Mouse (Mus musculus) heart, postnatal 0 days (tissue): ENCODE measurements around the gene Spc24. TPM values are rescaled to one million over a fixed set of nuclear protein-coding genes. Genes with fewer than 3 reads are reported as not detected.

Source experiments
- ATAC-seq: fragments of 200-750 bp; cut with Nextera tagmentation; 2 replicates; pipeline ENCODE4 v1.8.0; 2017; ENCODE audit warnings: low read depth, moderate number of reproducible peaks, moderate library complexity; ENCODE audit not compliant: insufficient read depth
- DNase-seq: peaks from one replicate; pipeline ENCODE4 v3.0.0-alpha.2; 2016; ENCODE audit warnings: low spot score
- H3K27ac ChIP-seq: fragments of 300-500 bp; sonication (generic); 2 replicates; pipeline ENCODE4 v1.5.1; 2014; ENCODE audit warnings: low read depth, mild to moderate bottlenecking
- H3K27me3 ChIP-seq: fragments of 300-500 bp; sonication (generic); 2 replicates; pipeline ENCODE4 v1.6.1; 2014; ENCODE audit warnings: low read length, mixed read lengths; ENCODE audit not compliant: control insufficient read depth, insufficient read depth
- H3K36me3 ChIP-seq: fragments of 300-500 bp; sonication (generic); replicated peaks from 2 replicates; pipeline ENCODE4 v1.6.1; 2014; ENCODE audit warnings: low read length, mixed read lengths; ENCODE audit not compliant: control insufficient read depth, insufficient read depth
- H3K4me1 ChIP-seq: fragments of 300-500 bp; sonication (generic); 2 replicates; pipeline ENCODE4 v1.6.1; 2014; ENCODE audit warnings: antibody characterized with exemption; ENCODE audit not compliant: control insufficient read depth, insufficient read depth
- H3K4me2 ChIP-seq: fragments of 300-500 bp; sonication (generic); 2 replicates; pipeline ENCODE4 v1.6.1; 2014; ENCODE audit warnings: low read depth, mild to moderate bottlenecking, low read length, moderate library complexity
- H3K4me3 ChIP-seq: fragments of 300-500 bp; sonication (generic); 2 replicates; pipeline ENCODE4 v1.5.1; 2014; ENCODE audit warnings: low read depth, low read length
- H3K9ac ChIP-seq: fragments of 300-500 bp; sonication (generic); replicated peaks from 2 replicates; pipeline ENCODE4 v1.6.1; 2014; ENCODE audit warnings: low read depth, low read length, mixed read lengths
- H3K9me3 ChIP-seq: fragments of 300-500 bp; sonication (generic); replicated peaks from 2 replicates; pipeline ENCODE4 v1.6.1; 2016; ENCODE audit warnings: low read length; ENCODE audit not compliant: control insufficient read depth
- CTCF ChIP-seq: IDR thresholded peaks from 2 replicates; pipeline ENCODE4 v1.5.1; 2016; ENCODE audit warnings: antibody characterized with exemption, control low read depth, low read depth
- EP300 ChIP-seq: IDR thresholded peaks from 2 replicates; pipeline ENCODE4 v1.6.1; 2016; ENCODE audit warnings: antibody characterized with exemption, low read depth
- WGBS: fragments of 180-500 bp; shearing (Covaris S2); extraction: QIAGEN DNeasy Blood & Tissue Kit; methylation state at CpG from one replicate; pipeline ENCODE4 v1.1.7; 2014; 5-methylcytosine and 5-hydroxymethylcytosine counted together
- microRNA-seq: library from miRNA; unstranded; fragments of <30 nt; microRNA quantifications from one replicate; pipeline ENCODE4, GENCODE M21; 2016
- polyA plus RNA-seq: library from polyadenylated mRNA; unstranded; fragments of >200 nt; fragmentation: Nextera tagmentation; extraction: Ambion mirVana; gene quantifications from 2 replicates; pipeline ENCODE4 v1.2.1, GENCODE M21; 2015
- total RNA-seq: library from RNA; depleted of rRNA; stranded (reverse); fragments of >200 nt; gene quantifications from 2 replicates; pipeline ENCODE4 v1.2.3, GENCODE M21; 2014; ENCODE audit warnings: low replicate concordance; rRNA removed

Gene Spc24
- total and polyA plus RNA-seq, 2 experiments from 2014 or later, result 22.3 to 35.2 TPM

DNA sequence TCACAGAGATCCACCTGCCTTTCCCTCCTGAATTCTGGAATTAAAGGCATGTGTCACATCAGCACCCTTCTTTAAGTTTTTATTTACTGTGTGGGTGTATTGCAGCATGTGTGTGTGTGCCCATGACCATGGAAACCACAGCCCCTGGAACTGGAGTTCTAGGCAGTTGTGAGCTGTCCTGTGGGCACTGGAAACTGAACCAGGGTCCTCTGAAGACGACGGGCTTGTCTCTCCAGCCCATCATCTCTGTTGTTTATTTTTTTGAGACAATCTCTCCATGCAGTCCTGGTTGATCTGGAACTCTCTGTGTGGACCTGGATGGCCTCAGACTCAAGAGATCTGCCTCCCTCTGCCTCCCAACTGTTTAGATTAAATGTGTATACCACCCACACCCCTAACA lies 43.1 kb downstream of the Spc24 start:
- no peak for ATAC-seq

DNA sequence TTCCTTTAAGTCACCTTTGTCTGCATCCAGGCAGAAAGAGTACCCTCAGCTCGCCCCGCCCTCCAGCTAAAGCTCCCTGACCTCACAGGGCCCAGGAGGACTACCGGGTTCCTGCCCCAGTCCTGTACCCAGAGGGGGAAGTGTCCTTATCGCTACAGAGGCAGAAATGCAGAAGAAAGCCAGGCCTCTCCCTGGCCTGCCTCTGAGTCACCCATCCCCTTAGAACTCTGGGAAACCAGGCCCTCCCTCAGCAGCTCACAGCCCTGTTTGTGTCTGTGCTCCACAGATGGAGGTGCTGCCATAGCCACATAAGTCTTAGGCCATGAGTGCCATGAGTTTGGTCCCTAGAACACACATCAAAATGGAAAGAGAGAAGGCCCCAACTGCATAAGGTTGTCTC lies 44.8 kb downstream of the Spc24 start:
- peak overlapping the region; percentile 53 for H3K27ac ChIP-seq
- ATAC-seq, result peak; percentile 90
- peak; percentile 78 for DNase-seq
- H3K27me3 ChIP-seq, result no peaks in the 10 kb centered on the region
- WGBS, result 26% methylated on average over 4 of the region's 4 CpGs
- H3K9ac ChIP-seq, result no peak overlapping the region
- no peaks in the 10 kb centered on the region for H3K36me3 ChIP-seq
- H3K4me2 ChIP-seq, result no peak overlapping the region
- H3K9me3 ChIP-seq, result no peaks in the 10 kb centered on the region
- H3K4me3 ChIP-seq, result no peak overlapping the region
- 0 out of 2 replicates have a peak, but pooled peaks cover 6% of the 10 kb centered on the region for H3K4me1 ChIP-seq
- TF ChIP-seq EP300, result no peak
- TF ChIP-seq CTCF, result no peak

More for the DNA sequence above, 43.1 kb downstream of the Spc24 start:
- Histone ChIP-seq H3K27ac (no peak overlapping the region), H3K27me3 (no peaks in the 10 kb centered on the region), H3K4me2 (no peak overlapping the region), H3K9ac (no peak overlapping the region), H3K9me3 (no peaks in the 10 kb centered on the region), H3K36me3 (no peaks in the 10 kb centered on the region), H3K4me1 (peaks cover 6% of the 10 kb centered on the region; the same call in 1 of the 2 replicates), H3K4me3 (no peak overlapping the region)
- DNase-seq, result no peak
- TF ChIP-seq EP300, result no peak
- TF ChIP-seq CTCF, result no peak
- WGBS, result 72% methylated on average over 2 of the region's 2 CpGs

DNA sequence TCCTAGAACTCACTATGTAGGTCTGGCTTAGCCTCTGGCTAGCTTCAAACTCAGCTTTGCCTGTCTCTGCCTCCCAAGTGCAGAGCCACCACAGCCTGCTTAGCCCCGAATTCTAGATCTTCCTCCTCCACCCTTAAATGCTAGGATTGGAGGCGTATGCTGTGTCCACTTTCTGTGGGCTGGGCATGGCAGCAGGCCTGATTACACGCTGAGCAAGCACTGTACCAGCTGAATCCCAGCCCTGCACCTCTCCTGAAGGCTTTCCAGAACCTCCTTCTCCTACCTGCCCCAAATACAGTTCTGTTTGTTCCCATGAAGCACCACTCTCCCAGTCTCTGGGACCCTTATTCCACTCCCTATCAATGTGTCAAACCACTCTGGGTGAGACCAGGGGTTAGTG lies 50.8 kb downstream of the Spc24 start:
- H3K27me3 ChIP-seq, result no peaks in the 10 kb centered on the region
- no peaks in the 10 kb centered on the region for H3K9me3 ChIP-seq
- no peak overlapping the region for H3K9ac ChIP-seq
- H3K27ac ChIP-seq, result no peak overlapping the region
- no peak overlapping the region for H3K4me3 ChIP-seq
- no peaks in the 10 kb centered on the region for H3K4me1 ChIP-seq
- DNase-seq, result no peak
- no peak for ATAC-seq
- H3K36me3 ChIP-seq, result peaks cover 19% of the 10 kb centered on the region
- TF ChIP-seq EP300 (no peak), CTCF (no peak)
- H3K4me2 ChIP-seq, result no peak overlapping the region
- WGBS, result 98% methylated on average over 3 of the region's 3 CpGs

DNA sequence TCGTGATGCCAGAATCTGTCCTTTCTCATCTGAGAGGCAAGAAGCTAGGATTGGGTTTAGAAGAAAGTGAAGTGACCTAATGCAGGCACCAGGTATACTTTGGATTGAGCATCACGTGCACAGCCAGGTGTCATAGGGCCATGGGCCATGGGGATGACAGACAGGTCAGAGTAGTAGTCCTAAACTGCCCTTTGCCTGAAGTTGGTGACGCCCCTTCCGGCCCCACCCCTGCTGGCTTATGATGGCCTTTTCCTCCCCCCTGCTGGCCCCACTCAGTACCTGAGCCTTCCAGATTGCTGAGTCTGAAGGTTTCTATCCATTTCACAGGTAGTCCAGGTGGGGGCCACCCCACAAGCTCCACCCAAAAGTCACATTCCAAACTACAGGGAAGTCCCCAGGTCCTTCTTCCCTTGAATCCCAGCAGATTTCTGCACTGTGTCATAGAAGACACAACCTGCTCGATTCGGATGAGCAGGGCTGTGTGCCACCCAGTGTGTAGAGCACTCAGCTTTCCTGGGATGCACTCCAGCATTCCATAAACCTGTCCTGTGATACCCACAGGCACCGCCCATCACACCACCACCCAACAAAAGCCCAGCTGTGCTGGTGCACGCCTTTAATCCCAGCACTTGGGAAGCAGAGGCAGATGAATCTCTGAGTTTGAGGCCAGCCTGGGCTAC lies 53.4 kb downstream of the Spc24 start:
- Histone ChIP-seq H3K4me1 (no peaks in the 10 kb centered on the region), H3K9ac (no peak overlapping the region), H3K9me3 (no peaks in the 10 kb centered on the region), H3K27ac (no peak overlapping the region), H3K27me3 (no peaks in the 10 kb centered on the region), H3K4me2 (no peak overlapping the region), H3K4me3 (no peak overlapping the region), H3K36me3 (peaks cover 46% of the 10 kb centered on the region)
- no peak for TF ChIP-seq CTCF
- TF ChIP-seq EP300, result no peak
- 87% methylated on average over 8 of the region's 8 CpGs for whole genome bisulfite sequencing
- ATAC-seq (no peak), DNase-seq (no peak)

DNA sequence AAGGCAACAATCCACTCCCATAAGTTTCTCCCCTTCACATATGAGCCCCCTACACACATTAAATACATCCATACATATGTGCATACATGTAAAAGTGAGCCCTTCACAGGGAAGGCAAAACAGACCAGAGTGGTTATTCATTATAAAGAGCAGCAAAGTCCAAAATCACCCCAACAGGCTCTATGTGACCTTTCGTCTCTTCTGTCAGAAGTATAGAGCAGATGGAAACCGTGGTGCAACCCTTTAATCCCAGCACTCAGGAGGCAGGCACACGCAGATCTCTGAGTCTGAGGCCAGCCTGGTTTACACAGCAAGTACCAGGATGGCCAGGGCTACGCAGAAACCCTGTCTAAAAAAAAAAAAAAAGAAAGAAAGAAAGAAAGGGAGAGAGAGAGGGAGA lies 54.0 kb downstream of the Spc24 start:
- Histone ChIP-seq H3K4me2 (no peak overlapping the region), H3K4me1 (no peaks in the 10 kb centered on the region), H3K9ac (no peak overlapping the region), H3K4me3 (no peak overlapping the region), H3K27ac (no peak overlapping the region), H3K36me3 (peaks cover 52% of the 10 kb centered on the region), H3K9me3 (no peaks in the 10 kb centered on the region), H3K27me3 (no peaks in the 10 kb centered on the region)
- TF ChIP-seq CTCF (no peak), EP300 (no peak)
- ATAC-seq (no peak), DNase-seq (no peak)
- WGBS, result 83% methylated on average over 4 of the region's 4 CpGs

Small RNAs within 50 kb of the gene (microRNA-seq; reads per million reads assigned to microRNA genes)
- 10.4 reads per million, percentile 29 among the genes with 10 or more reads in this experiment for gene Mir7083

Other genes starting within 250 kb of the Spc24 start
- 0.15 and 3.3 TPM in 2 replicates for gene AB124611, start 234.1 kb downstream of the Spc24 start, total RNA-seq
- 1.00 and 1.6 TPM in 2 replicates for gene AB124611, start 234.1 kb downstream of the Spc24 start, polyA plus RNA-seq
- gene Carm1, start 213.4 kb downstream of the Spc24 start, total RNA-seq, result 49.5 and 78.3 TPM in 2 replicates
- gene Carm1, start 213.4 kb downstream of the Spc24 start, polyA plus RNA-seq, result 11.3 and 12.7 TPM in 2 replicates
- 33.4 and 44.6 TPM in 2 replicates for gene Timm29, start 167.6 kb downstream of the Spc24 start, total RNA-seq
- 23.2 and 23.7 TPM in 2 replicates for gene Timm29, start 167.6 kb downstream of the Spc24 start, polyA plus RNA-seq
- gene Yipf2, start 167.5 kb downstream of the Spc24 start, total RNA-seq, result 12.3 and 17.6 TPM in 2 replicates
- gene Yipf2, start 167.5 kb downstream of the Spc24 start, polyA plus RNA-seq, result 9.1 and 11.9 TPM in 2 replicates
- 55.9 and 66.0 TPM in 2 replicates for gene Smarca4, start 144.1 kb downstream of the Spc24 start, total RNA-seq
- 22.2 and 22.9 TPM in 2 replicates for gene Smarca4, start 144.1 kb downstream of the Spc24 start, polyA plus RNA-seq
- gene Ldlr, start 36.8 kb downstream of the Spc24 start, total RNA-seq, result 36.8 and 42.9 TPM in 2 replicates
- gene Ldlr, start 36.8 kb downstream of the Spc24 start, polyA plus RNA-seq, result 8.0 and 10.9 TPM in 2 replicates
- gene Kank2, start 38.4 kb upstream of the Spc24 start, total RNA-seq, result 78.5 and 92.4 TPM in 2 replicates
- gene Kank2, start 38.4 kb upstream of the Spc24 start, polyA plus RNA-seq, result 10.3 and 10.9 TPM in 2 replicates
- not detected in 2 replicates for gene Angptl8, start 75.2 kb upstream of the Spc24 start, total RNA-seq
- 0.55 and 0.69 TPM in 2 replicates for gene Angptl8, start 75.2 kb upstream of the Spc24 start, polyA plus RNA-seq
- gene Dock6, start 92.3 kb upstream of the Spc24 start, total RNA-seq, result 38.5 and 65.3 TPM in 2 replicates
- 19.1 and 22.7 TPM in 2 replicates for gene Dock6, start 92.3 kb upstream of the Spc24 start, polyA plus RNA-seq
- gene Rab3d, start 157.9 kb upstream of the Spc24 start, total RNA-seq, result 8.9 and 11.2 TPM in 2 replicates
- gene Rab3d, start 157.9 kb upstream of the Spc24 start, polyA plus RNA-seq, result 7.7 and 7.9 TPM in 2 replicates
- gene Ccdc159, start 167.2 kb upstream of the Spc24 start, total RNA-seq, result 0.88 TPM in 1 of 2 replicates, not detected in the other
- 0.77 and 0.97 TPM in 2 replicates for gene Ccdc159, start 167.2 kb upstream of the Spc24 start, polyA plus RNA-seq
- gene Tmem205, start 167.3 kb upstream of the Spc24 start, total RNA-seq, result 52.6 and 53.9 TPM in 2 replicates
- 44.8 and 47.2 TPM in 2 replicates for gene Tmem205, start 167.3 kb upstream of the Spc24 start, polyA plus RNA-seq
- gene Plppr2, start 176.7 kb upstream of the Spc24 start, total RNA-seq, result 2.6 and 6.4 TPM in 2 replicates
- gene Plppr2, start 176.7 kb upstream of the Spc24 start, polyA plus RNA-seq, result 0.86 and 1.4 TPM in 2 replicates
- 14.3 and 19.5 TPM in 2 replicates for gene Swsap1, start 195.5 kb upstream of the Spc24 start, total RNA-seq
- gene Swsap1, start 195.5 kb upstream of the Spc24 start, polyA plus RNA-seq, result 4.6 and 5.1 TPM in 2 replicates
- 0.27 and 2.8 TPM in 2 replicates for gene Epor, start 203.2 kb upstream of the Spc24 start, total RNA-seq
- 2.6 and 3.4 TPM in 2 replicates for gene Epor, start 203.2 kb upstream of the Spc24 start, polyA plus RNA-seq
- 0.39 and 11.4 TPM in 2 replicates for gene Rgl3, start 229.1 kb upstream of the Spc24 start, total RNA-seq
- gene Rgl3, start 229.1 kb upstream of the Spc24 start, polyA plus RNA-seq, result 0.63 and 0.75 TPM in 2 replicates
- 0.15 TPM in 1 of 2 replicates, not detected in the other for gene Ccdc151, start 242.3 kb upstream of the Spc24 start, total RNA-seq
- 0.12 and 0.18 TPM in 2 replicates for gene Ccdc151, start 242.3 kb upstream of the Spc24 start, polyA plus RNA-seq
- gene Prkcsh, start 242.5 kb upstream of the Spc24 start, total RNA-seq, result 49.0 and 58.2 TPM in 2 replicates
- 33.7 and 34.6 TPM in 2 replicates for gene Prkcsh, start 242.5 kb upstream of the Spc24 start, polyA plus RNA-seq